Mouse (Mus musculus): Measurements from ENCODE around the gene Opcml. TPM values are rescaled to one million over a fixed set of nuclear protein-coding genes. Genes with fewer than 3 reads are reported as not detected.

Opcml gene
- polyA plus RNA-seq, 1 experiment from 2014 or later: 6.1 TPM

DNA sequence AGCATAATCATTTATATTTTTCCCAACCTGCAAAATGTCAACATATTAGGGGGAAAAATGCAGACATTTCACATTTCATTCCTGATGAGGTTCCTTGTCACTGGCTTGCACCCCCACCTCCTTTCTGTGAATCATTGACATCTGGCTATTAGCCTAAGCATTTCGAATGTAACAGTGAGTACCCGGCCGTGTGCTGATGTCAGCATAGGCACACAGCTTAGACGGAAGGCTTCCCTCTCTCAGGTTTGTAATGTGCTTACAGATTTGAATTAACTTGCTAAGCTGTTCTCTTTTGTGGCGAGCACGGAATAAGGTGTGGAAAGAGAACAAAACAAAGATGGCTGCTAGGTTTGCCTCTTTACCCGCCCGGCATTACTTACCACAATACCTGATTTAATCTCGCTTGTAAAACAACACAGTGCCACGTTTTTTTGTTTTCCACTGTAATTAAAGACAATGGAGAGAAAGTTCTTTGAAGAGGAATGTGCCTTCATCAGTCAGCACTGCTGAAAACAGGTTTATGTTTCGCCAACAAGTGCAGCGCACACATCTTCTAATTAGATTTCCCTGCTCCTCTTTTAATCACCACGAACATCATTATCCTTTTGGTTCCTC lies 1121.1 kb downstream of the Opcml start:
- Histone ChIP-seq H3K4me2 (ENCODE audit: low read depth, low read length) (no peak overlapping the region), H3K4me3 (ENCODE audit: low read length) (no peak overlapping the region), H3K36me3 (ENCODE audit: control insufficient read depth, insufficient read depth) (no peaks in the 10 kb centered on the region), H3K27me3 (ENCODE audit: control insufficient read depth, insufficient read depth, low read length) (no peaks in the 10 kb centered on the region), H3K9ac (ENCODE audit: low read length) (no peak overlapping the region), H3K27ac (ENCODE audit: low read length) (no peak overlapping the region), H3K9me3 (replicated peaks; ENCODE audit: control insufficient read depth, low read length) (no peaks in the 10 kb centered on the region), H3K4me1 (ENCODE audit: control insufficient read depth, insufficient read depth, low read length) (no peaks in the 10 kb centered on the region)
- 69% methylated on average over 13 of the region's 13 CpGs for WGBS
- ATAC-seq (replicated peaks; ENCODE audit: extremely low read depth, insufficient read depth, low FRiP score): no peak

DNA sequence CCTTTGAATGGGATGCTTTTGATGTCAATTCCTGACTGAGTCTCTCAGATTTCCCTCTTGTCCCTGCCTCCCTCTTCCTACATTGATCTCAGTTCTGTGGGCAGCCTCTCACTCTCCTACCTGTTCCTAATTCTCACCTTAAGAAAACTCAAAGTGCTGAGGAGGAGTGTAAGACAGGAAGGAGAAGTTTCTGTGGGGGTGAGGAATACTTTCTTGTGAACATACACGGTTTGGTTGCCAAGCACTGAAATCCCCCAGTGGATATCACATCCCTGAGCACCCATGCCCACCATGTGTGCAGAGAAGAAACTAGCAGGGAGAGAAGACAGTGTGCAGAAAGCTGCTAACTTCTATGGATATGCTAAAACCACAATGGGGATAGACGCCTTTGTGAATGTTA lies 1141.5 kb downstream of the Opcml start:
- Histone ChIP-seq H3K4me1 (ENCODE audit: control insufficient read depth, insufficient read depth, low read length) (no peaks in the 10 kb centered on the region), H3K9me3 (replicated peaks; ENCODE audit: control insufficient read depth, low read length) (no peaks in the 10 kb centered on the region), H3K4me2 (ENCODE audit: low read depth, low read length) (no peak overlapping the region), H3K36me3 (ENCODE audit: control insufficient read depth, insufficient read depth) (no peaks in the 10 kb centered on the region), H3K27me3 (ENCODE audit: control insufficient read depth, insufficient read depth, low read length) (no peaks in the 10 kb centered on the region), H3K9ac (ENCODE audit: low read length) (no peak overlapping the region), H3K27ac (ENCODE audit: low read length) (no peak overlapping the region), H3K4me3 (ENCODE audit: low read length) (no peak overlapping the region)
- no peak for ATAC-seq (replicated peaks; ENCODE audit: extremely low read depth, insufficient read depth, low FRiP score)
- 73% methylated on average over 2 of the region's 2 CpGs for WGBS

DNA sequence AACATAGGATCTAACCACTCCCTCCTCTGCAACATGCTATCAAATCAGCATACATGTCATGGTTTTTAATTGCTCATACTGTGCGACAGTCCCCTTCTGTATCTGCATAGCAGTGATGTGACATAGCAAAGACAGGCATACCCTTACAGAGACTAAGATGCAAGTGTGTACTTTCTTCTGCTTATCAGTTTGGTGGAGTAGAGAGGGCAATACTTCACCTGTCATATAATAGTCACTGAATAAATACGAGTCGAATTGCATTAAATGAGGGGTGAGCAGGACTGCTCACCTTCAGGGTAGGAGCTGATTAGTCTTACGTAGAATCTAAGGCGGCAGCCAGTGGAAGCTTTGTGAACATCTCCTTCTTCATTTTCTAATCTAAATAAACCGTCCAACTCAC lies 1146.6 kb downstream of the Opcml start:
- ATAC-seq (replicated peaks; ENCODE audit: extremely low read depth, insufficient read depth, low FRiP score): no peak

DNA sequence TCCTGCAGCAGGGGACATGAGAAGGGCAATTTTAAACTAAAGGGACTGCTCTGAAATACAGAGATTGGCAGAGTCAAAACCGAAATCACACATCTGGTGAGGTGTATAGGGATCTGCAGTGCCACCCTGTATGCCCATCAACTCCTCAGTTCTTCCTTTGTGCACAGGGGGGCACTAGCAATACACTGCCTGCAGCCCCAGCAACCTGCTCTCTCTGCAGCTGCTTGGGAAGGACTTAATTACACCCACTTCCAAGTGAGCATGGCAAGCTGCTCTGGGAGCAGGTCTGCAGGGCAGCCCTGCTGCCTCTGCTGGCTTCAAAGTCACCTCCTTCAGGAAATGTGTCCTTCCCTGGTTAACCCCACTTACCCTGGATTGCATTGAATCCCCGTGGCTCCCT lies 1147.4 kb downstream of the Opcml start:
- Histone ChIP-seq H3K9me3 (replicated peaks; ENCODE audit: control insufficient read depth, low read length) (no peaks in the 10 kb centered on the region), H3K27me3 (ENCODE audit: control insufficient read depth, insufficient read depth, low read length) (no peaks in the 10 kb centered on the region), H3K4me3 (ENCODE audit: low read length) (no peak overlapping the region), H3K36me3 (ENCODE audit: control insufficient read depth, insufficient read depth) (no peaks in the 10 kb centered on the region), H3K27ac (ENCODE audit: low read length) (no peak overlapping the region), H3K4me1 (ENCODE audit: control insufficient read depth, insufficient read depth, low read length) (no peaks in the 10 kb centered on the region), H3K4me2 (ENCODE audit: low read depth, low read length) (no peak overlapping the region), H3K9ac (ENCODE audit: low read length) (no peak overlapping the region)
- 60% methylated on average over 2 of the region's 2 CpGs for WGBS
- no peak for ATAC-seq (replicated peaks; ENCODE audit: extremely low read depth, insufficient read depth, low FRiP score)

More for the DNA sequence above, 1146.6 kb downstream of the Opcml start:
- Histone ChIP-seq H3K9me3 (replicated peaks; ENCODE audit: control insufficient read depth, low read length) (no peaks in the 10 kb centered on the region), H3K27ac (ENCODE audit: low read length) (no peak overlapping the region), H3K4me2 (ENCODE audit: low read depth, low read length) (no peak overlapping the region), H3K4me1 (ENCODE audit: control insufficient read depth, insufficient read depth, low read length) (no peaks in the 10 kb centered on the region), H3K36me3 (ENCODE audit: control insufficient read depth, insufficient read depth) (no peaks in the 10 kb centered on the region), H3K27me3 (ENCODE audit: control insufficient read depth, insufficient read depth, low read length) (no peaks in the 10 kb centered on the region), H3K4me3 (ENCODE audit: low read length) (no peak overlapping the region), H3K9ac (ENCODE audit: low read length) (no peak overlapping the region)
- 74% methylated on average over 6 of the region's 6 CpGs for WGBS

DNA sequence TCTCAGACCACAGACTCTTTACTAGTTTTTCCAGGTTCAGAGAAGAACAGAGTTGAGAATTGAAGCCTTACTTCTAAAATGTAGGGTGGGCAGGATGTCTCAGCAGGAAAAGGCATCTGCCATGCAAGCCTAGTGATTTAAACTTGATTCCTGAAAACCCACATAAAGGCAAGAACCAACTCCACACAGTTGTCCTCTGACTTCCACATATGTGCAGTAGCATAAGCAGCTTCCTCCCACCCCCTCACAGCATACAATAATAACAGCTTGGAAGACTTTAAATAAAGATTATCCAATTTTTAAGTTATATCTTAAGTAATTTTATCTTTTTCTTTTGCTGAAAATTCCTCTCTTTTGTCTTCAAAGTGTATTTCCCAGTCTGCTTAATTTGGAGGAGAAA lies 1150.3 kb downstream of the Opcml start:
- no peak for ATAC-seq (replicated peaks; ENCODE audit: extremely low read depth, insufficient read depth, low FRiP score)
- no peak overlapping the region for H3K4me3 ChIP-seq (ENCODE audit: low read length)
- no peaks in the 10 kb centered on the region for H3K4me1 ChIP-seq (ENCODE audit: control insufficient read depth, insufficient read depth, low read length)
- H3K27me3 ChIP-seq (ENCODE audit: control insufficient read depth, insufficient read depth, low read length): no peaks in the 10 kb centered on the region
- H3K36me3 ChIP-seq (ENCODE audit: control insufficient read depth, insufficient read depth): no peaks in the 10 kb centered on the region
- no peaks in the 10 kb centered on the region for H3K9me3 ChIP-seq (replicated peaks; ENCODE audit: control insufficient read depth, low read length)
- H3K9ac ChIP-seq (ENCODE audit: low read length): no peak overlapping the region
- H3K4me2 ChIP-seq (ENCODE audit: low read depth, low read length): no peak overlapping the region
- no peak overlapping the region for H3K27ac ChIP-seq (ENCODE audit: low read length)

DNA sequence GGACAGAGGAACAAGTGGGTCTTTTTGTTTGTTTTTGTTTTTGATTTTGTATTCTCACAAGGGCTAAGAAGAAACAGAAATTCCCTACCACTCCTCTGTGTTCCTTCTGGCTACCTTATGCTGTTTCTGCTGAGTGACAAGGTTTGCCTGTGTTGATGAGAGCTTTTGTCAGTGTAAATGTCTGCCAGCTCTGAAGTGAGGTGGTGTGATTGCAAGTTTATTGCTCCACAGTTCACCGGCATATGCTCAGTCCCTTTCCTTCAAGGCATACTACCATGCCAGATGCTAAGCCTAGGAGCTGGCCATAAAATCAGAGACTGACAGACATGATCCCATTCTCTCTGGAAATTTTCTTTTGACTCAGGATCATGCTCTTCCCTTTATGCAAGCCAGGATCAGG lies 1178.9 kb downstream of the Opcml start:
- Histone ChIP-seq H3K4me1 (ENCODE audit: control insufficient read depth, insufficient read depth, low read length) (no peaks in the 10 kb centered on the region), H3K4me2 (ENCODE audit: low read depth, low read length) (no peak overlapping the region), H3K36me3 (ENCODE audit: control insufficient read depth, insufficient read depth) (no peaks in the 10 kb centered on the region), H3K9ac (ENCODE audit: low read length) (no peak overlapping the region), H3K4me3 (ENCODE audit: low read length) (no peak overlapping the region), H3K27ac (ENCODE audit: low read length) (no peak overlapping the region), H3K27me3 (ENCODE audit: control insufficient read depth, insufficient read depth, low read length) (no peaks in the 10 kb centered on the region), H3K9me3 (replicated peaks; ENCODE audit: control insufficient read depth, low read length) (no peaks in the 10 kb centered on the region)
- ATAC-seq (replicated peaks; ENCODE audit: extremely low read depth, insufficient read depth, low FRiP score): no peak
- WGBS: 80% methylated on average over 1 of the region's 1 CpGs

Small RNAs within 50 kb of the gene (microRNA-seq; reads per million reads assigned to microRNA genes)
- not detected for gene Gm44316

Data from heart, embryonic 16.5 days (tissue).